Mouse (Mus musculus): ENCODE measurements around the gene Ing3.

The Ing3 gene

DNA sequence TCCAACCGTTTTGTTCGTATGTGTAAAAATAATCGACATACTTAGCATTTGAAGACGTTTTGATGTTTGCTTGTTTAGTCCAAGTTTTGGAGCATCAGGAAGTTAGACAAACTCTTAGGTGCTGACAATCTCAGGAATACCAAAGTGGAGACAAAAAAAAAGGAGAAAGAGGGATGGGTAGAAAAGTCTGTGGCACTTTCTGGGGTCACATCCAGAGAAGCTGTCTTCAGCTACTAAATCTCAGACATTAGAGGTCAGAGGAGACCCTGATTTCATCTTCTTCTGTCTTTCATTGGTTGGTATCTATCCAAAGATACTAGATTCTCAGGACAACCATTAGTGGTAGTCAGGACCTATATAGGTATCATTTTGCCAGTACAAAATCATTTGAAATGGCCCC lies 41.8 kb downstream of the Ing3 start:
- DNase-seq (ENCODE audit: low spot score): no peak

DNA sequence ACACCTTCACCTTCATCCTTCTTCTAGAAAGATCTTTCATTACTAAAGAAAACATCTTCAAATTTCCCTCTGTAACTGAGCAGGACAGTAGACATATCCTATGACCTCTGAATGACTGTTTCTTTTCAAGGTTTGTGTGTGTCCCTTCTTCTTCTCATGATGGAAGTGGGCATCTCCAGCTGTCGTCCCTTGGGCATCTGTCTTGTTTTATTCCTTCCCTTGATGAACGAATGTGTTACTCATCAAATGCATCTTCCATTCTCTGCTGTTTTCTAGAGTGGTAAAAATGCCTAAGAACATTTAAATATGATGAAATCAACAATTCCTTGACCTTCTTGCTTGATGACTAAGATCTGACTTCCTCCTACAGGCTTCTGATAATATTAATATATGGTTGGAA lies 43.7 kb downstream of the Ing3 start:
- DNase-seq (ENCODE audit: low spot score): no peak

DNA sequence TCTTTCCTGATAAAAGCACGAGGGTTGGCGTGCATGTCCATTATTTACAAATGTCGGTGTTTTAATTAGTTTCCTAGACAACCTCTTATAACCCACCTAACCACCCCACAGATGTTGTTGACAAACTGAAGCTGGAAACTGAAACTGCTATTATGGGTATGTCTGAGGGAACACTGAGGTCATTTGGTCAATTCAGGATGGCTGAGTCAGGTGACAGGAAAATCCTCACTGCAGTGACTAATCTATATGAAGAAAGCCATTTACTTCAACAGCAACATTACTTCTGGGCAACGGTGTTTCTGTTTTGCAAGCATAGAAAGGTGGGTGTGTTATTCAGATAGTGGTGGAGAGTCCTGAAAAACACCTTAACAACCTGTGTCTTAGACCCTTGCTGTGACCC lies 48.8 kb downstream of the Ing3 start:
- no peak for DNase-seq (ENCODE audit: low spot score)

DNA sequence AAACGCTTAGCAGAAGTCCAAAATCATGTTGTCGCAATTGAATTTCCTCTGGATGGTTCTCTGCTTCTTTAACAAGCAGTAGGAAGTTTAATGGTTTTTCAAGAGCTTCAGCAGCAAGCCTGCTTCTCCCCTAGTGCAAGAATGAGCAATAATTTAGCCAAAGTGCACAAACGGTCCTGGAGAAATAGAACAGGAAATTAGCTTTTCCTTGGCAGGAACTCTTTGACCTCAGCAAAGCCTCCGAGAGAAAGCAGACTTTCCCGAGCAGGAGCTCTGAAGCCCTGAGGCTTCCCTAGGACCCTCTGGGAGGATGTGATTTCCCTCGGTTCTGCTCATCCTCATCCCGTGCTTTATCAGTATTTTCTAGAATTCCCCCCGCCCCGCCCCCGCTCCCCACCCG lies 49.7 kb downstream of the Ing3 start:
- peak; percentile 31 for DNase-seq (ENCODE audit: low spot score)

DNA sequence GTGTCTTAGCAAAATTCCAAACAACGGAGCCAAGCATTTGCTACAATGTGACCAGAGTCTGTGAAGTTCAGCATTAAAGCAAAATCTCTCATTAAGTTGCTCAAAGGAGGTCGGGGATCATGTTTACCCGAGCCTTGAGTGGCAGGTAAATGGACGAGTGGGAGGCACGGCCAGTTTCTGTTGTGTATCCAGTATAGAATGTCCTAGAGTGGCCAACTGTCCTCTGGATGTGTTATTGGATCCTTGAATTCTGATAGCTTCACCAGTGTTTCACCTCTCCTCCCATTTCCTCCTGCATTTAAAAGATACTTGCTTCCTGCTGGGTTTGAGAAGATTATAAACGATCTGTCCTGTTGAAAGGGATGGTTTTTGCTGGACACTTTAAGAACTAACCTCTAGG lies 50.7 kb downstream of the Ing3 start:
- no peak for DNase-seq (ENCODE audit: low spot score)

DNA sequence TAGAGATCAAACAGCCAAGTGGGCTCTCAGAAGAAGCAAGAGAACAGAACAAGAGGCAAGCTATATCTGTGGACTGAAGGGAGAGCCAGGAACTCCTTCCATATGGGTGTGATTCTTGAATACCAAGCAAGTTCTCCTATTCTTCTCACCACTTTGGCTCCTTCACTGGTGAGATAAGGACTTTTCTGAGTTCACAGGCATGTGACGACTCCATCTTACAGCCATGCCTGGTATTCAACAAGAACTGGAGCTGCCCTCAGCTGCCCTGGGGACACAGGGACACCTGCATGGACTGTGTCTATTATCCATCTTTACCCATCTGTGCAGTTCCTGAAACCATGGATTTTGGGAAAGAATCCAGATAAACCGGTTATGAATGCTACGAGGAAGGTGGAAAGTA lies 51.5 kb downstream of the Ing3 start:
- no peak for DNase-seq (ENCODE audit: low spot score)

DNA sequence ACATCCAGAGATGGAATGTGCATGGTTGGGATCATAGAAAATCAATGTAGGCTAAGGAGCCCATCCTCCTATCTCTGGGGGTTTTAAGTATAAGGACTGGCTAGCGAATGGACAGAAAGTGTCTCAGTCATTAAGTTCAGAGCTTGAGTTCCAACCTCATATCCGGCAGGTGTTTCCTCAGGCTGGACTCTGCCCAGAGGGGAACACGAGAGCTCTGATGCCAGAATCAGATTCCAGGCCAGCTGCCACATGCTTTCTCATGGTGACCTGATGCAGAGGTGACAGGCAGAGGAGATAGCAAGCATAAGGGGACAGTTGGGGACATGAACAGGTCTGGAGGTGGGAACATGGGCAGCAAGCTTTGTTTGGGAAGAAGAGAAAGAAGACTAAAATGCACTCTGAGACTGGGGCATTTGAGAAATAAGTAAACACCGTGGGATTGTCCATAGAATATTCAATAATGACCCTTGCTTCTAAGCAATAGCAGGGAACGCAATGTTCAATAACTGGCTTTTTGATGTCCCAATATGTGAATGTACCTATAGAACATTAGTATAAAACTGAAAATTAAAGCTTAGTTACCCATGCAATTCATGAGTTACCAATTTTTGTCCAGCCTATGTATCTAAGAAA lies 52.0 kb downstream of the Ing3 start:
- no peak for DNase-seq (ENCODE audit: low spot score)

DNA sequence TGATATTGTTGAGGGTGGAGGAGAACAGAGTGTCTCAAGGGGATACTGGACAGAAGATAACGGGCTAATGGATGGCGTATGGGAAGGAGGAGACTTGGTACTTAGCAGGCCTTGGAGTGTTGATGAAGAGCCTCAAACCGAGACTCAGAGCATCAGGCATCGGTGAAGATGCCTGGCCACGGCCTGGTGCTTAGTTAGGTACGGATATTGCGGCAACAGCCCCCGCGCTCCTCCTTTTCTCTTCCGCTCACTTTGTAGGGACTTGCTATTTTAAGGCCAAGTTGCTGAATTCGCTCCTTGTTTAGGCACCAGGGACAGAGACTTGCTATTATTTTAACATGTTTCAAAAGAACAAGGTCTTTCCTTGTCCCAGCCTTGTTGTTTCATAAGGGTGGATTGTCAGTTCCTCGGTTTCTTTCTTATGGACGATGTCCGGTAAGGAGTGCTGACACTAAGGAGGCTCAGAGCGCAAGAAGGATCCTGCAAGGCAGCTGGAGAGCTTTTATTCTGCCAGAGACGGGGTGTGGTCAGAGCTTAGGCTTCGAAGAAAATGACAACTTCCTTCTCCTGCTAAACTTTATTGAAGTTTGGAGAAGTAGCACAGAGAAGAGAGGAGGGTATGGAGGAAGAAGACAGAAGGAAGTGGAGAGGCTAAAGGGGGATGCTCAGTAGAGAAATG lies 53.3 kb downstream of the Ing3 start:
- peak; percentile 11 for DNase-seq (ENCODE audit: low spot score)

DNA sequence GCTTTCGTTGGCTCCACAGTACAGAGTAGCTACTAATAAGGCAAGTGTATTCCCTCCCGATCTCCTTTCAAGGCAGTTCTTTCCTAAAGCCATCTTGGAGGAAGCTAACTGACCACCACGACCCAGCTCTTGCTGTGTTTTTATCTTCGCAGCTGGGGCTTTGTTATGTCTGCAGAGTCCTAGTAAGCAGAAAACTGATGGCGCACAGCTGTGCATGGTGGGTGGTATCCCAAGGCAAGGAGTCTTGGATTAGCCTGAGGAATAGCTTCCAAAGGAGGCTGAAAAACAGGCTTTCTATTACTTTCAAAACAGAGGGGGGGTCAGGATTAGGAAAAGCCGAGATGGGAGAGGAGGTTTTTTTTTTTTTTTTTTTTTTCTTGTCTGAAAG lies 53.8 kb downstream of the Ing3 start:
- DNase-seq (ENCODE audit: low spot score): peak; percentile 28

DNA sequence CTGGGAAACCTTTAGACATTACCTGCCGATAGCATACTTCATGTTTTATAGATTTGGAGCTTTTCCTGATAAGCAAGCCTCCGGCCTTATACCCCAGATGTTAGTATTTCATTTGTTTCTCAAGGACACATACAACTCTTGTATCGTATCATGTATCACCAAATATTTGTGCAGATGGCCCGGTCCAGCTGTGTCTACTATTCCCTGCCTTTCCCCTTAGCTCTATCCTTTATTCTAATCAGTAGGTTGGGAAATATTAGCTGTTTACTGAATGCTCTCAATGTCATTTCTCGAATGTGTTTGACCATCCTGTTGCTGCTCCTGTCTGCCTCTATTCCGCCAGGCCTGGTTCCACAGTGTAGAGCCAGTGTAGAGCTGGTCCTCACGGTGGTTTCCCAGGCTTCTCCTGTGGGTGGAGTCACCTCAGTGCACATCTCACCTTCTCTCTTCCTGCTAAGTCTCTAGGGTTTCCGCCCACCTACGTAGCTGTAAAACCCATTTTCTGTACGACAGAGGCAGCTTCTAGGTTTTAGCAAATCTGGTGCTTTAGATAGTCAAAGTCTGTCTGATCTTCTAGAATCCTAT lies 54.7 kb downstream of the Ing3 start:
- DNase-seq (ENCODE audit: low spot score): no peak

DNA sequence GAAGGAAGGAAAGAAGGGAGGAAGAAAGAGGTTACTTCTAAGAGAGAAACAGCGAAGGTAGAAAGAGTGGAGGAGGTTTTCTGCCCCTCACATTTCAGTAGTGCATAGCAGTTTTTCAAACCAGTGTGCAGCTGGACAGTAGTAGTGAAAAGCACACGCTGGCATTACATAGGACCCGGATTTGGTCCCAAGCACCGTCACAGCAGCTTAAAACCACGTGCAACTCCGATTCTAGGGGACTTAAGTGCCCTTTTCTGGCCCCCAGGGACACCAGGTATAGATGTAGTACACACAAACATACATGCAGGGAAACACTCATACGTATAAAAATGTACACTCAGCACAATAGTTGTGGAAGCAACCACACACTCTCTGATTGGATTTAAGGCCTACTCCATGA lies 59.0 kb downstream of the Ing3 start:
- no peak for DNase-seq (ENCODE audit: low spot score)

DNA sequence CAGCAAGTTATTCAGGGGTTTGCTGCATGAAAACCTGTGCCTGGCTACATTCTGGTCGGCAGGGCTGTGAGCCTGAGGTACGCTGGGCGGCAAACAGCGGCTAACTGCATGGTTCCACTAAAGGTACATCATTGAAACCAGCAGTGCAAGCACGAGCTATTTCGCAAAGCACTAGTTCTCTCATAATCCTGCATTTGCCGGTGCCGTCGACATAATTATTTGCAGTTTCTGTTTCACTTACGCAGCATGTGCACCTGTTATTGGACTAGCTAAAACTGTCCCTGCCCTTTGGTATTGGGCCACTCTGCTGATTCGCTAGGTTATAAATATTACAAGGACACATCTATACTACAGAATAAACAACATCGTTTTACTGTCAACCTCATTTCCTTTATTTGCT lies 60.9 kb downstream of the Ing3 start:
- DNase-seq (ENCODE audit: low spot score): no peak

DNA sequence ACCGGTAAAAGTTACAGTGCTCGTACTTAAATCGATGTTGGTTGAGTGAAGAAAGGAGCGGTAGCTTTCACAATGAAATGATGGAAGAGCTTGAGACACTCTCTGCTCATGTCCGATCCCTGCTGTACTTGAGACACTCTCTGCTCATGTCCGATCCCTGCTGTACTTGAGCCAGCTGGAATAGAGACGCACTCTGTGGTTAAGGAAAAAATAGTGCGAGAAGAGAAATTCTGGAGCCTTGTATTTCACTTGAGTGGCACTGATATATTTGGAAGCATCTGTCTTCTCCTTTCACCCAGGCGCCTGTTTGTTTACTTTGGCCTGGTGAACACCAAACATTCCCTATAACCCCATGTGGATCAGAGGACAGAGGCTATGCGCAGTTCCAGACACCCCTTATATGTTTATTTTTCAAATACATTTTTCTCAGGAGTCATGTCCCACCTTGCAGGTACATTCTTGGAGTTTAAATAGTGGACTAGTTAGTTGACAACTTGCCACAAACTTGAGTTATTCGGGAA lies 61.5 kb downstream of the Ing3 start:
- no peak for DNase-seq (ENCODE audit: low spot score)

DNA sequence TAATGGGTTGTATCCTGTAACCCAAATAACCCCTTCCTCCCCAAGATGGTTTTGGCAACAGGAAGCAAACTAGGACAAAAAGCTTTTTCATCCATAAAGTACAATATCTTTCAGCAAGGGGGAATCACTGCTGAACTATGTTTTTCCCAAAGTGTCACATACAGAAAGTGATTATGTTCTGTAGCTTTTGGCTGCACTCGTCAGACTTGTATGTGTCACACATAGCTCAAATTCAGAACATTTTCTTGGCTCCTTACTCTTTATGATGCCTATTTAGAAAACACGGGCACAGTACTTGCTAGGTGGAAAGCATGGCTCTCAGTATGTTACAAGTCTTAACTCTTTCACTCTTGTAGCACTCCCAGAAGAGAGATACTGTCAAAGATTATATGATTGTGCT lies 62.2 kb downstream of the Ing3 start:
- no peak for DNase-seq (ENCODE audit: low spot score)

DNA sequence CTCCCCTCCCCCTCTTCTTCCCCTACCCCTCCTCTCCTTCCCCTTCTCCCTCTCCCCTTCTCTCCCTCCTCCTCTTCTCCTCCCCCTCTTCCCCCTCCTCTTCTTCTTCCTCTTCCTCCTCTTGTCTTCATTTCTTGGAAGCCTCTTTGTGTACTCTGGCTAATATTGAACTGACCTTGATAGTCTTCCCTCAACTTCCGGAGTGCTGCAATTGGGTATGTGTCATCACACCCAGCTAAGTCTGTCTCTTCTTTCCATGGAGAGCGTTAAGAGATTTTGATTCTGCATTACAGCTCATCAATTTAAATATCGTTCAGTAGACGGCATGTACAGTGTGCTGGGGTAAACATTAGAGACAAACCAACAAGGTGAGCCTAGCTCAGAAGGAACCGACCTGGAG lies 62.7 kb downstream of the Ing3 start:
- no peak for DNase-seq (ENCODE audit: low spot score)

DNA sequence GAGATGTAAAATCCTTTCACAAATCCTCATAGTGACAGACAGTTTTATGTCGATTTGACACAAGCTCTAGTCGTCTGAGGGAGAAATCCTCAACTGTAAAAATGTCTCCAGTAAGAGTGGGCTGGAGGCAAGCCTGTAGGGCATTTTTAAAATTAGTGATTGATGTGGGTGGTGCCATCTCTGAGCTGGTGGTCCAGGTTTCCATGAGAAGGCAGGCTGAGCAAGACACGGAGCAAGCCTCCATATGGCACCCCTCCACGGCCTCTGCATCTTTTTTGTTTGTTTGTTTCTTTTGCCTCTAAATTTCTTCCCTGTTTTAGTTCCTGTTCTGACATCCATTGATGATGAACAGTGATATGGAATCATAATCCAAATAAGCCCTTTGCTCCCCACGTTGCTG lies 63.1 kb downstream of the Ing3 start:
- DNase-seq (ENCODE audit: low spot score): no peak

DNA sequence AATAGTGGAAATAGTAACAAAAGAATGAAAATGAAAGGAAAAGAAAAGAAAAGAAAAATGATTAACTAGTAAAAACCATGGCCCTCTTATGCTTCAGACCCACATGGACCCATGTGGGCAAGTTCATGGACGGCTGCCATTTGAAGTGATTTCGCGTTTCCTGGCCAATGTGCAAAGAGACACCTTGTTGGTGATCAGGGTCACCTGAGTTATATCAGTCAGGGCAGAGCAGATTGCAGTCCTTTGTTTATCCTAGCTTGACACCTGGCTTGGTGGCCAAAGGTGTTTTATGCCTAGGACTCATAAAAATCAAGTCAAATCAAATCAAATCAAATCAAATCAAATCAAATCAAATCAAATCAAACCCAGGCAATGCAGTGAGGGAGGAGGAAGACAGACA lies 64.0 kb downstream of the Ing3 start:
- no peak for DNase-seq (ENCODE audit: low spot score)

DNA sequence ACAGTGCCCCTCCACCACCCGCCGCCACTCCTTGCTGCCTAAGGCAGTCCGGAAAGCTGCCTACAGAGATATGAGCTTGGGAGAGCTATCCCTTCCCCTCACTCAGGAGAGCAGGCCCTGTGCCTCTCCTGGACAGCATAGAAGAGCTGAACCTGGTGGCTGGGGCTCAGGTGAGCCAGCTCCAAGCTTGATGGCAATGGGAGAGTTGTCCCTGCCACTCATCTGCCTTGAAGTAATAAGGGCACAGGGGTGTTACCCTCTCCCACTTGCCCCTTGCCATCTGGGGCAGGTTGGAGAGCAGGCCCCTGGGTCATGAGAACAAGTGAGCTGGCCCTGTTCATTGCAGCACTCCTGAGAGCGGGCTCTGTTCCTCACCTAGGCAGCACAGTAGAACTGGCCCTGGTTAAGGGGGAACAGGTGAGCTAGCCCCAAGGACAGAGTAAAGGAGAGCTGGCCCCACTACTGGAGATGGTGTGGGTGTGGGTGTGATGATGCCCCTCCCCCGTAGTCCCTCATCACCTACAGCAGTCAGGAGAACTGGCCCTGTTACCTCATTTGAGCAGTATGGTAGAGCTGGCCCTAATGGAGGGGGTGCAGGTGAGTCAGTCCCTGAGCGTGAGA lies 65.0 kb downstream of the Ing3 start:
- DNase-seq (ENCODE audit: low spot score): no peak

DNA sequence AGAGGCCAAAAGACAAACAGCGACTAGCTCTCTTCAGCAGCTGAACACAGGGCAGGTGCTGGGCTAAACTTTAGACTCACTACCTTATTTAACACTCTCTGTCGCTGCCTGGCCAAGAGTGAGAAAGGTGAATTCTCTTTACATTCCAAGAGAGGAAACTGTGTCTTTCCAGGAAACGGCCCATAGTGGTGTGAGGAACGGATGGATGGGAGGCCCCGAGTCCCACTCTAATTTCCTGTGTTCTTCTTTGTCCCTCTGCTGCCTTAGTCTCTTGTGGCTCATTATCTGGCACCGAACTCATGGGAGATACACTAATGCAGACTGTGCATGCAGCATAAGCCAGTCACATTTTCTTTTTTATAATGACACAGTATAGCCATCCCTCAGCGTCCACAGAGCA lies 68.3 kb downstream of the Ing3 start:
- no peak for DNase-seq (ENCODE audit: low spot score)

DNA sequence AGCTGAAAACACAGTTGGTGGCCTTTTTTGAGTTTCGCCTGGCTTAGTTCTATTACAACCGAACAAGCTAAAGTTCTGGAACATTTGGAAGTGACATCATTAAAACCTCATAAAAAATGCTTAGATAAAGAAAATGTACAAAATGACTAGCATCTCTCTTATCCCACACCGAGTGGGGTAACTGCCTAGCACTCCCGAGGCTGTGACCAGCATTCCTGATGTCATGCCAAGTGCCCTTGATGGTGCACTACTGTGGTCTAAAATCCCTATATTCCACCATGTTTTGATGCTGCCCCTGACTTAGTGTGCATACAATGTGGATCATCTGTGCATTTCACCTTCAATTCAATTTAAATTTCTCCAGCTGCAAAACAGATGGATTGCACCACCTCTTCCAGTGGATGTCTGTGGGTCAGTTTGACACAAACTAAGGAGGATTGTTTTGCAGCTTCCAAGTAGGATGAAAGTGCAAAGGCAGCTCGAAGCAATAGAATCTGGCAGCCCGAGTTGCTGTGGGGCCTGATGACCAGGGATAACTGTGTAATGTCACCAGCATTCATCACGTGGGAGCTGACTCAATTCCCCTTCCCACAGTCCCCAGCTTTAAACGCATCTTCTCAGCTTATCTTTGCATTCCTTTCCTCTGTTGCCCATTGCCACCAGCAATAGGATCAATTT lies 69.5 kb downstream of the Ing3 start:
- no peak for DNase-seq (ENCODE audit: low spot score)

DNA sequence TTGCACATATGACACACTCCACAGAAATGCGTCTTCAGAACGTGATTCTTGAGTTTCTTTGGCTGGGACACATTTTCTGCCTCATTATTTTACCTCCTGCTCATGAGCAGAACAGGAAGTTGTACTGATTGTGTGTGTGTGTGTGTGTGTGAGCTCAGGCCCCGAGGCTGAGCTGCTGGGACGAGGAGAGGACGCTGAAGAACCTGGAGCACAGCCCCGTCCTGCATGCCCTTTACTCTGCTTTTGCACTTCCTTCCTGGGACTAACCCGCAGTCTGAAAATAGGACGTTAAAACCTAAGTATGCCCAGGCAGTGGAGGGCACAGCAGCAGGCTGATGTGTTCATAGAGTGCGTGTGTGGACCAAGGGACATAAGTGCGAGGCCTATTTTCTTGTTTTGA lies 70.3 kb downstream of the Ing3 start:
- no peak for DNase-seq (ENCODE audit: low spot score)

DNA sequence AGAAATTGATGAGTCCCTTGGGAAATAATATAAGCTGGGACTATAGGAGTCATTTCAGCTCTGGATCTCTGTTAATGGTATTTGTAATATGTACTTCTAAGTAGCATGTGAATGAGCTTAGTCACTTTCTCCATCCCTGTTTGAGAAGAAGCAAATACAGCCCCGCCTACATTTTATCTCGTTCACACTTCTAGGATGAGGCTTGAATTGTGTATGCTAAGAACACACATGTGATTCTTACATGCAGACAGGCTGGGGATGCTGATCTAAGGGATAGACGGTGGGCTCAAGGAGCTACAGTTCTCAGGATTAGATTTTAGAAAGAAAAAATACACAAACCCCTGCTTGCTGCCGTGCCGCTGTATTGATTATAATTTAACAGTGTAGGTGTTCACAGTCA lies 71.3 kb downstream of the Ing3 start:
- no peak for DNase-seq (ENCODE audit: low spot score)

DNA sequence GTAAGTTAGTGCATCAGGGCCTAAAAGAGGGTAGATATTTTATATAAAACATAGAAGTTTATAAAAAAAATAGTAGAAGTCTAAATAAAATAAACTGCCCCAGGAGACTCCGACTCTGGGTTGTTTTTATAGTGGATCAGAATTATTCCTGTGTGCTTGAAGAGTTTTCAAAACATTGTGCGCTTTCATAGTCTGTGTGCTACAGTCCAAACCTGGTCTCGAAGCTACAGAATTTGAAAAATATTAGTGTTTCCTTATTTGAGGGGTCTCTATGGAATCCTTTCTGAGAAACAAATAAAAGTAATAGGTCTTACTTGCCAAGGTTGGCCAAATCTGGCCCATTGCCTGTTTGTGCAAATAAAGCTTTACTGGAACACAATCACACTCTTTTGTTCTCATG lies 71.9 kb downstream of the Ing3 start:
- no peak for DNase-seq (ENCODE audit: low spot score)

Data from yolk sac, embryonic 10.5 days (tissue).